Mouse (Mus musculus) lung, postnatal 0 days (tissue): Measurements from ENCODE around the gene Mcemp1. TPM values are rescaled to one million over a fixed set of nuclear protein-coding genes. Genes with fewer than 3 reads are reported as not detected.

Source experiments
- ATAC-seq: fragments of 200-750 bp; cut with Nextera tagmentation; 2 replicates; pipeline ENCODE4 v1.8.0; 2017; ENCODE audit warnings: moderate library complexity
- DNase-seq: peaks from one replicate; pipeline ENCODE4 v3.0.0-alpha.2; 2016; ENCODE audit warnings: low spot score
- H3K27ac ChIP-seq: fragments of 300-500 bp; sonication (generic); 2 replicates; pipeline ENCODE4 v1.5.1; 2014; ENCODE audit warnings: antibody characterized with exemption, mild to moderate bottlenecking, low read length, mixed read lengths
- H3K27me3 ChIP-seq: fragments of 300-500 bp; sonication (generic); replicated peaks from 2 replicates; pipeline ENCODE4 v1.6.1; 2014; ENCODE audit warnings: low read length, mixed read lengths; ENCODE audit not compliant: insufficient read depth
- H3K36me3 ChIP-seq: fragments of 300-500 bp; sonication (generic); 2 replicates; pipeline ENCODE4 v1.6.1; 2014; ENCODE audit warnings: low read length, mixed read lengths; ENCODE audit not compliant: insufficient read depth
- H3K4me1 ChIP-seq: fragments of 300-500 bp; sonication (generic); 2 replicates; pipeline ENCODE4 v1.6.1; 2014; ENCODE audit warnings: antibody characterized with exemption, low read depth, low read length, mixed read lengths; ENCODE audit not compliant: insufficient read depth
- H3K4me2 ChIP-seq: fragments of 300-500 bp; sonication (generic); replicated peaks from 2 replicates; pipeline ENCODE4 v1.6.1; 2014; ENCODE audit warnings: low read depth, mild to moderate bottlenecking, low read length, moderate library complexity, mixed read lengths
- H3K4me3 ChIP-seq: fragments of 300-500 bp; sonication (generic); 2 replicates; pipeline ENCODE4 v1.5.1; 2014; ENCODE audit warnings: low read depth, low read length
- H3K9ac ChIP-seq: fragments of 300-500 bp; sonication (generic); replicated peaks from 2 replicates; pipeline ENCODE4 v1.6.1; 2014; ENCODE audit warnings: low read depth, mild to moderate bottlenecking
- H3K9me3 ChIP-seq: fragments of 300-500 bp; sonication (generic); 2 replicates; pipeline ENCODE4 v1.6.1; 2016; ENCODE audit warnings: low read length, mixed read lengths
- CTCF ChIP-seq: IDR thresholded peaks from 2 replicates; pipeline ENCODE4 v1.5.1; 2016; ENCODE audit warnings: antibody characterized with exemption, mild to moderate bottlenecking
- EP300 ChIP-seq: IDR thresholded peaks from 2 replicates; pipeline ENCODE4 v1.6.1; 2016; ENCODE audit warnings: antibody characterized with exemption, mild to moderate bottlenecking, control low read depth
- WGBS: fragments of 180-500 bp; shearing (Covaris S2); extraction: QIAGEN DNeasy Blood & Tissue Kit; methylation state at CpG from one replicate; pipeline ENCODE4 v1.1.7; 2014; 5-methylcytosine and 5-hydroxymethylcytosine counted together
- polyA plus RNA-seq: library from polyadenylated mRNA; unstranded; fragments of >200 nt; fragmentation: Nextera tagmentation; extraction: Ambion mirVana; gene quantifications from 2 replicates; pipeline ENCODE4 v1.2.1, GENCODE M21; 2015

The Mcemp1 gene
- polyA plus RNA-seq, 1 experiment from 2014 or later: 20.2 TPM

GRCm38 (mm10) chr8:3648990-3649389, 16.6 kb upstream of the Mcemp1 start:
- WGBS: 35% methylated on average over 1 of the region's 1 CpGs
- no peak for DNase-seq
- no peak overlapping the region for H3K27ac ChIP-seq
- no peak overlapping the region for H3K4me3 ChIP-seq
- H3K4me2 ChIP-seq: no peak overlapping the region
- no peaks in the 10 kb centered on the region for H3K9me3 ChIP-seq
- TF ChIP-seq CTCF: no peak
- H3K9ac ChIP-seq: no peak overlapping the region
- no peak for ATAC-seq
- no peaks in the 10 kb centered on the region for H3K27me3 ChIP-seq
- H3K36me3 ChIP-seq: no peaks in the 10 kb centered on the region
- H3K4me1 ChIP-seq: no peaks in the 10 kb centered on the region

GRCm38 (mm10) chr8:3652845-3653244, 12.7 kb upstream of the Mcemp1 start:
- Histone ChIP-seq H3K27me3 (no peaks in the 10 kb centered on the region), H3K4me1 (no peaks in the 10 kb centered on the region), H3K4me2 (no peak overlapping the region), H3K36me3 (no peaks in the 10 kb centered on the region), H3K9me3 (no peaks in the 10 kb centered on the region), H3K9ac (no peak overlapping the region), H3K4me3 (no peak overlapping the region), H3K27ac (no peak overlapping the region)
- DNase-seq: no peak
- no peak for ATAC-seq
- 60% methylated on average over 3 of the region's 3 CpGs for WGBS
- TF ChIP-seq EP300: no peak
- TF ChIP-seq CTCF: no peak

GRCm38 (mm10) chr8:3654726-3655508, 10.6 kb upstream of the Mcemp1 start:
- DNase-seq: no peak
- Histone ChIP-seq H3K4me3 (no peak overlapping the region), H3K9ac (no peak overlapping the region), H3K4me2 (no peak overlapping the region), H3K4me1 (no peaks in the 10 kb centered on the region), H3K27me3 (no peaks in the 10 kb centered on the region), H3K36me3 (no peaks in the 10 kb centered on the region), H3K9me3 (no peaks in the 10 kb centered on the region), H3K27ac (no peak overlapping the region)
- no peak for TF ChIP-seq EP300
- TF ChIP-seq CTCF: no peak
- no peak for ATAC-seq
- WGBS: 68% methylated on average over 11 of the region's 11 CpGs

GRCm38 (mm10) chr8:3655526-3655925, 10.0 kb upstream of the Mcemp1 start, which contains the start of gene Retn:
Retn (plus strand) TSS chr8:3655770.
- H3K27me3 ChIP-seq: no peaks in the 10 kb centered on the region
- no peak within 1 kb of the TSS for H3K4me2 ChIP-seq
- H3K36me3 ChIP-seq: no peaks in the 10 kb centered on the region
- WGBS: 61% methylated on average over 3 of the region's 3 CpGs
- no peak for ATAC-seq
- H3K9ac ChIP-seq: no peak within 1 kb of the TSS
- no peak for DNase-seq
- no peak within 1 kb of the TSS for H3K27ac ChIP-seq
- TF ChIP-seq CTCF (no peak), EP300 (no peak)
- H3K4me3 ChIP-seq: no peak within 1 kb of the TSS
- H3K4me1 ChIP-seq: no peaks in the 10 kb centered on the region
- H3K9me3 ChIP-seq: no peaks in the 10 kb centered on the region

- no peak overlapping the region for H3K27ac ChIP-seq
- no peak overlapping the region for H3K4me2 ChIP-seq
- DNase-seq (no peak), ATAC-seq (no peak)
- H3K27me3 ChIP-seq: no peaks in the 10 kb centered on the region
- no peak overlapping the region for H3K9ac ChIP-seq
- H3K36me3 ChIP-seq: no peaks in the 10 kb centered on the region
- no peak overlapping the region for H3K4me3 ChIP-seq
- no peaks in the 10 kb centered on the region for H3K9me3 ChIP-seq
- TF ChIP-seq CTCF (no peak), EP300 (no peak)
- WGBS: 20% methylated on average over 7 of the region's 7 CpGs
- no peaks in the 10 kb centered on the region for H3K4me1 ChIP-seq
Observed at GRCm38 (mm10) chr8:3656725-3657381, 8.7 kb upstream of the Mcemp1 start.

GRCm38 (mm10) chr8:3660889-3661288, 4.7 kb upstream of the Mcemp1 start:
- Histone ChIP-seq H3K27me3 (no peaks in the 10 kb centered on the region), H3K9ac (no peak overlapping the region), H3K4me3 (no peak overlapping the region), H3K27ac (no peak overlapping the region), H3K4me1 (no peaks in the 10 kb centered on the region), H3K36me3 (no peaks in the 10 kb centered on the region), H3K9me3 (no peaks in the 10 kb centered on the region), H3K4me2 (no peak overlapping the region)
- no peak for TF ChIP-seq CTCF
- no peak for TF ChIP-seq EP300
- 56% methylated on average over 8 of the region's 8 CpGs for WGBS
- ATAC-seq (no peak), DNase-seq (no peak)
